ENCODE assay signal across 18 mouse cellular contexts in the genomic region with DNA sequence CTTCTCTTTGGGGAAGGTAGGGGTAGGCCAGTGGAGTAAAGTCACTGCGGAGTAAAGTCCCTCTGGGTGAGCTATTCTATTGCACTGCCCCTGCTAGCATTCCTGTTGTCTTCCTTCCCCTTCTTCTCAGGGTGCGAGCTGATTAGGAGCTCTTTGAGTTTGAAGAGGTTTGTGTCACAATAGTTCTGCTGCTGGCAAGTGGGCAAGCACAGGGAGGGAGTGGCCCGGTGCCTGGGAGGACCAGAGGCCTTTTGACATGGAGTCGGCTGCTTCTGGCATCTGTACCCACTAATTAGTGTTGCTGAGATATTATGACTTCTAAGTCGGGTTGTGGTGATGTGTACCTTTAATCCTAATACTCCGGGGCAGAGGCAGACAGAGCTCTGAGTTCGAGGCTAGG.
DNase-seq lines count a peak whose midpoint lies in the region; ATAC-seq and TF ChIP-seq lines count a peak whose summit lies in the region.
"Had no signal": no experiment of that assay in that cellular context is flagged by ENCODE, and none has a peak within 500 bp of the region (broad histone marks: within the 10 kb centered on the region; RNA-seq: fewer than 3 reads in every experiment).

No protein-coding gene starts in this region.

- peaks cover 5% of the 10 kb centered on the region; the same call in 1 of the 2 replicates for H3K4me1 ChIP-seq in lung, postnatal 0 days (ENCODE audit: insufficient read depth, low read depth, low read length)

- DNase-seq in fat pad, adult 2 months (ENCODE audit: extremely low read depth, low read depth, low spot score), result peak; percentile 55
- peak; percentile 52 for DNase-seq in gonadal fat pad, adult 2 months (ENCODE audit: low read depth)
- peak; percentile 74 for DNase-seq in lung, postnatal 0 days (ENCODE audit: low spot score)
- peak; percentile 25 to 42 for DNase-seq in lung, postnatal 4 days
- no peak for DNase-seq in gastrocnemius, postnatal 25 days
- DNase-seq in adrenal gland, postnatal 4 days (ENCODE audit: low spot score in 2 of 2), result no peak
- DNase-seq: adrenal gland, adult 8-10 months; adrenal gland, postnatal 36 days; cerebellum, adult 11 months; cerebellum, adult 9-10 months; forebrain, postnatal 0 days had no signal

- no peak for TF ChIP-seq EP300 in lung, postnatal 0 days (IDR thresholded peaks at IDR 0.05)

- H3K9me3 ChIP-seq in lung, postnatal 0 days (ENCODE audit: low read length), result no peaks in the 10 kb centered on the region
- H3K9me3 ChIP-seq: embryonic facial prominence, embryonic 12.5 days; forebrain, embryonic 13.5 days; hindbrain, embryonic 10.5 days had no signal

- H3K9ac ChIP-seq in lung, postnatal 0 days (replicated peaks; ENCODE audit: low read depth), result no peak overlapping the region
- H3K9ac ChIP-seq: embryonic facial prominence, embryonic 12.5 days; forebrain, embryonic 13.5 days; forebrain, postnatal 0 days; hindbrain, embryonic 14.5 days had no signal

- no peaks in the 10 kb centered on the region for H3K27me3 ChIP-seq in lung, postnatal 0 days (replicated peaks; ENCODE audit: insufficient read depth, low read length)
- H3K27me3 ChIP-seq: embryonic facial prominence, embryonic 12.5 days had no signal

- 64% methylated on average over 7 of the region's 7 CpGs for WGBS in lung, postnatal 0 days

- peak; percentile 77 for ATAC-seq in lung, postnatal 0 days
- no peak for ATAC-seq in megakaryocyte, adult 5-6 weeks (ENCODE audit: poor library complexity, severe bottlenecking)
- ATAC-seq: forebrain, embryonic 13.5 days; forebrain, postnatal 0 days had no signal

- no peak overlapping the region for H3K27ac ChIP-seq in lung, postnatal 0 days (ENCODE audit: low read length)
- H3K27ac ChIP-seq: embryonic facial prominence, embryonic 12.5 days; forebrain, embryonic 13.5 days; heart, adult 2 months; hindbrain, embryonic 10.5 days; hindbrain, embryonic 14.5 days had no signal

- no peak overlapping the region for H3K4me3 ChIP-seq in lung, postnatal 0 days (ENCODE audit: low read depth, low read length)
- H3K4me3 ChIP-seq: embryonic facial prominence, embryonic 12.5 days; forebrain, embryonic 13.5 days; heart, adult 2 months; hindbrain, embryonic 10.5 days had no signal

- H3K4me2 ChIP-seq in lung, postnatal 0 days (replicated peaks; ENCODE audit: low read depth, low read length), result no peak overlapping the region
- H3K4me2 ChIP-seq: embryonic facial prominence, embryonic 12.5 days; forebrain, embryonic 13.5 days; heart, embryonic 11.5 days; hindbrain, embryonic 14.5 days had no signal

- TF ChIP-seq CTCF in lung, postnatal 0 days (IDR thresholded peaks at IDR 0.05), result no peak

- no peaks in the 10 kb centered on the region for H3K36me3 ChIP-seq in lung, postnatal 0 days (ENCODE audit: insufficient read depth, low read length)
- H3K36me3 ChIP-seq: embryonic facial prominence, embryonic 12.5 days; hindbrain, embryonic 10.5 days had no signal

Comparison
In these comparisons a context has a peak if more than half of its experiments do, and no peak if none do; other contexts are left out.
1. DNase-seq: peak in fat pad, adult 2 months (single experiment), gonadal fat pad, adult 2 months (single experiment), lung, postnatal 0 days (single experiment) and lung, postnatal 4 days (2 of 2); none in gastrocnemius, postnatal 25 days (single experiment) and adrenal gland, postnatal 4 days (0 of 2).